Mouse (Mus musculus) activated CD4-positive, CD25-positive, alpha-beta regulatory T cell, adult 9 weeks (primary cell): ENCODE measurements around the gene Nat8. TPM values are rescaled to one million over a fixed set of nuclear protein-coding genes. Genes with fewer than 3 reads are reported as not detected.

Source experiments
- polyA plus RNA-seq: library from polyadenylated mRNA; unstranded; fragments of 100-300 nt; shearing (Covaris generic); gene quantifications from one replicate; pipeline ENCODE4 v1.2.1, GENCODE M21; 2017

Gene Nat8
- not detected for polyA plus RNA-seq

GRCm38 (mm10) chr6:85831796-85832321, at the start of gene Nat8:
Gene Nat8 (minus strand): TSS chr6:85832082.

DNA sequence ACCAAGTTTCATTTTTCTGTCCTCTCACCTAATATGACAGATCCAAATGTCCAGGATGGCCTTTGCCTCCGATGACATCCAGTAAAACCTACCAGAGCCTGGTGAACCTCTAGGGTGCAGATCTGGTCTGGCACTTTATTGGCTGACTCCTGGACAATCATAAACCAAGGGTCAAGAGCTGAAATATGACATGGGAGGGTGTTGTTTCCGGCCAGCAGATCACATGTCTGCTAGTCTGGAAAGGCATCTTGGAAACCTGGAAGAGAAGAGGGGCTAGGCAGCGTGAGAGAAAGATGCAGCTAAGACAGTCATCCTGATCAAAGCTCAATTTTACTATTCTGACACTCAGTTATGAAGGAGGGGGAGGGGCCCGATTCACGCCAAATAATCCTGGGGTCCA, 37.1 kb upstream of the Nat8 start, which contains the start of gene Nat8f2:
Gene Nat8f2 (minus strand): TSS at position 153 of the 400 bp plus-strand sequence.

DNA sequence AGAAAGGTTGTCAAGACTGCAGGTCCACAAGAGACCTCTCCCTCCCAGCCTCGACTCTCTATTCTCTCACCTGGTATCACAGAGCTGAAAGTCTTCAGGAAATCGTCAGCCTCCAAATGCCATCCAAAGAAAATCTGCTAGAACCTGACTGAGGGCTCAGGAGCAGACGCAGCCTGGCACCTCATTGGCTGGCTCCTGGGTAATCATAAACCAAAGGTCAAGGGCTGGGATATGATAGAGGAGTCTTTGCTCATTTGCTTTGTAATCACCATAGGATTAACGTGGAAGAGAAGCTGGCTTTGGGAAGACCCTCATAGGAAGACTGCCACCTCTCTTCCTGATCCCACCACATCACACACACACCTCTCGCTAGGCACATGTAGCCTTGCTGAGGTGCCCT, 11.0 kb downstream of the Nat8 start, which contains the start of the genes Nat8f6 and Nat8f5:
Gene Nat8f6 (minus strand): TSS at position 118 of the 400 bp plus-strand sequence.
Gene Nat8f5 (minus strand): TSS at position 136 of the 400 bp plus-strand sequence.

Other genes with a start within 250 kb of the Nat8 start
- gene Alms1, start 244.6 kb downstream of the Nat8 start, polyA plus RNA-seq: 2.3 TPM
- not detected for gene Nat8f7, start 118.9 kb downstream of the Nat8 start, polyA plus RNA-seq
- not detected for gene Nat8f3, start 66.3 kb downstream of the Nat8 start, polyA plus RNA-seq
- not detected for gene Nat8f6, start 11.1 kb downstream of the Nat8 start, polyA plus RNA-seq
- gene Nat8f5, start 11.1 kb downstream of the Nat8 start, polyA plus RNA-seq: not detected
- not detected for gene Nat8f2, start 37.1 kb upstream of the Nat8 start, polyA plus RNA-seq
- gene Nat8f4, start 72.8 kb upstream of the Nat8 start, polyA plus RNA-seq: 7.3 TPM
- 51.9 TPM for gene Tprkb, start 79.8 kb upstream of the Nat8 start, polyA plus RNA-seq
- 11.3 TPM for gene Nat8f1, start 83.6 kb upstream of the Nat8 start, polyA plus RNA-seq
- gene Dusp11, start 129.6 kb upstream of the Nat8 start, polyA plus RNA-seq: 249 TPM
- gene Figla, start 184.1 kb upstream of the Nat8 start, polyA plus RNA-seq: not detected
- not detected for gene Add2, start 196.6 kb upstream of the Nat8 start, polyA plus RNA-seq